Mouse (Mus musculus): ENCODE data around the gene Wee2. TPM values are rescaled to one million over a fixed set of nuclear protein-coding genes. Genes with fewer than 3 reads are reported as not detected.

Wee2 gene
- polyA plus RNA-seq, 2 experiments: not detected

- Histone ChIP-seq H3K9ac (replicated peaks) (no peak overlapping the region), H3K27ac (no peak overlapping the region), H3K4me2 (ENCODE audit: low read depth) (no peak overlapping the region), H3K4me3 (ENCODE audit: insufficient read depth in 1 of 2, low read depth in 2 of 2, low read length in 2 of 2) (no peak overlapping the region), H3K4me1 (replicated peaks; ENCODE audit: control insufficient read depth in 2 of 2, insufficient read depth in 2 of 2, low read length in 1 of 2) (no peaks in the 10 kb centered on the region), H3K9me3 (ENCODE audit: control insufficient read depth, low read length) (no peaks in the 10 kb centered on the region), H3K36me3 (replicated peaks; ENCODE audit: control insufficient read depth, insufficient read depth, low read depth) (no peaks in the 10 kb centered on the region), H3K27me3 (ENCODE audit: control insufficient read depth, insufficient read depth, low read length) (no peaks in the 10 kb centered on the region)
- ATAC-seq (ENCODE audit: insufficient read depth) (no peak), DNase-seq (ENCODE audit: low read depth in 3 of 3, low spot score in 3 of 3) (no peak)
- TF ChIP-seq CTCF (IDR thresholded peaks at IDR 0.05; ENCODE audit: low read depth): no peak
- no peak for TF ChIP-seq EP300 (IDR thresholded peaks at IDR 0.05; ENCODE audit: low read depth)
- WGBS (ENCODE audit: insufficient replicate concordance): 47% methylated on average over 3 of the region's 3 CpGs
These were observed 27.8 kb upstream of the Wee2 start for GRCm38 (mm10) chr6:40411085-40411484.

DNA sequence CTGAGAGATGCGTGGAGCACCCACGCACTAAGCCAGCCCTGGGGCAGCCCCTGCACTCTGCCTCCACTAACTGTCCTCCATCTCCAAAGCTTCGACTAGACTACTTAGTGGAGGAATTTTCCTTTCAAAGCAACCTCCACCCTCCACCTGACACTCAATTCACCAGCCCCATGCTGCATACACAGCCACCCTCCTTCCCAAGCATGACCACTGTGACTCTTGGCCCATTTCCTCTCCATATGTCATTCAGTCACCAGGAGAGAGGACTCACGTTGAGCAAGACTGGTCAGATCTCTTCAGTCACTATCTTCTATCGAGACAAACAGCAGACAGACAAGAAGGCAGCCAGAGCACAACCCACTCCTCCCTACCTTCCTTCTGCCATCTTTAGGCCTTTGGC, 25.8 kb upstream of the Wee2 start:
- Histone ChIP-seq H3K9me3 (ENCODE audit: control insufficient read depth, low read length) (no peaks in the 10 kb centered on the region), H3K27me3 (ENCODE audit: control insufficient read depth, insufficient read depth, low read length) (no peaks in the 10 kb centered on the region), H3K4me1 (replicated peaks; ENCODE audit: control insufficient read depth in 2 of 2, insufficient read depth in 2 of 2, low read length in 1 of 2) (no peaks in the 10 kb centered on the region), H3K4me3 (ENCODE audit: insufficient read depth in 1 of 2, low read depth in 2 of 2, low read length in 2 of 2) (no peak overlapping the region), H3K36me3 (replicated peaks; ENCODE audit: control insufficient read depth, insufficient read depth, low read depth) (no peaks in the 10 kb centered on the region), H3K27ac (no peak overlapping the region), H3K4me2 (ENCODE audit: low read depth) (no peak overlapping the region), H3K9ac (replicated peaks) (no peak overlapping the region)
- no peak for TF ChIP-seq EP300 (IDR thresholded peaks at IDR 0.05; ENCODE audit: low read depth)
- no peak for TF ChIP-seq CTCF (IDR thresholded peaks at IDR 0.05; ENCODE audit: low read depth)
- WGBS (ENCODE audit: insufficient replicate concordance): 61% methylated on average over 5 of the region's 5 CpGs
- ATAC-seq (ENCODE audit: insufficient read depth) (no peak), DNase-seq (ENCODE audit: low read depth in 3 of 3, low spot score in 3 of 3) (no peak)

- Histone ChIP-seq H3K27me3 (ENCODE audit: control insufficient read depth, insufficient read depth, low read length) (no peaks in the 10 kb centered on the region), H3K4me1 (replicated peaks; ENCODE audit: control insufficient read depth in 2 of 2, insufficient read depth in 2 of 2, low read length in 1 of 2) (no peaks in the 10 kb centered on the region), H3K27ac (no peak overlapping the region), H3K36me3 (replicated peaks; ENCODE audit: control insufficient read depth, insufficient read depth, low read depth) (no peaks in the 10 kb centered on the region), H3K9ac (replicated peaks) (no peak overlapping the region), H3K9me3 (ENCODE audit: control insufficient read depth, low read length) (no peaks in the 10 kb centered on the region), H3K4me2 (ENCODE audit: low read depth) (no peak overlapping the region), H3K4me3 (ENCODE audit: insufficient read depth in 1 of 2, low read depth in 2 of 2, low read length in 2 of 2) (no peak overlapping the region)
- WGBS (ENCODE audit: insufficient replicate concordance): 72% methylated on average over 3 of the region's 3 CpGs
- no peak for ATAC-seq (ENCODE audit: insufficient read depth)
- no peak for DNase-seq (ENCODE audit: low read depth in 3 of 3, low spot score in 3 of 3)
- TF ChIP-seq CTCF (IDR thresholded peaks at IDR 0.05; ENCODE audit: low read depth) (no peak), EP300 (IDR thresholded peaks at IDR 0.05; ENCODE audit: low read depth) (no peak)
These were observed 25.3 kb upstream of the Wee2 start for GRCm38 (mm10) chr6:40413565-40413964.

- Histone ChIP-seq H3K4me2 (ENCODE audit: low read depth) (no peak overlapping the region), H3K4me1 (replicated peaks; ENCODE audit: control insufficient read depth in 2 of 2, insufficient read depth in 2 of 2, low read length in 1 of 2) (no peaks in the 10 kb centered on the region), H3K27me3 (ENCODE audit: control insufficient read depth, insufficient read depth, low read length) (no peaks in the 10 kb centered on the region), H3K9ac (replicated peaks) (no peak overlapping the region), H3K36me3 (replicated peaks; ENCODE audit: control insufficient read depth, insufficient read depth, low read depth) (no peaks in the 10 kb centered on the region), H3K27ac (no peak overlapping the region), H3K4me3 (ENCODE audit: insufficient read depth in 1 of 2, low read depth in 2 of 2, low read length in 2 of 2) (no peak overlapping the region), H3K9me3 (ENCODE audit: control insufficient read depth, low read length) (no peaks in the 10 kb centered on the region)
- DNase-seq (ENCODE audit: low read depth in 3 of 3, low spot score in 3 of 3): no peak
- TF ChIP-seq CTCF (IDR thresholded peaks at IDR 0.05; ENCODE audit: low read depth) (no peak), EP300 (IDR thresholded peaks at IDR 0.05; ENCODE audit: low read depth) (no peak)
- ATAC-seq (ENCODE audit: insufficient read depth): no peak
- 61% methylated on average over 5 of the region's 5 CpGs for WGBS (ENCODE audit: insufficient replicate concordance)
These were observed 23.1 kb upstream of the Wee2 start for GRCm38 (mm10) chr6:40415799-40416198.

DNA sequence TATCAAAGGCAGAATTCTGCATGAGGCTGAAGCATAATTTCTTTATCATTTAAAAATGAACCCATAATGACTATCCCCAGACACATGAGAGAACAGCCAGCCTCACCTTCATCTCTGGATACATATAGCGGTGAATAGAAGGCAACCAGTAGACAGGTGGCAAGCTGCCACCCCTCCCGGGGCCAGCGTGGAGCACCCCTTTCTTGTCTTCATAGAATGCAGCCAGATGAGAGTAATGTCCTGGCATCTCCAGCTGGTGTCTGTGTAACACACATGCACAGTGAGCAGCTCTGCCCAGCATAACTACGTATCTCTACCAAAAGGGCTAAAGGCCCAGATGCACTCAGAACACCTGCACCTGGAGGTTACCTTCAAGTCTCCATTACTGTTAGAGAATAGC, 20.5 kb upstream of the Wee2 start:
- no peaks in the 10 kb centered on the region for H3K36me3 ChIP-seq (replicated peaks; ENCODE audit: control insufficient read depth, insufficient read depth, low read depth)
- no peaks in the 10 kb centered on the region for H3K4me1 ChIP-seq (replicated peaks; ENCODE audit: control insufficient read depth in 2 of 2, insufficient read depth in 2 of 2, low read length in 1 of 2)
- DNase-seq (ENCODE audit: low read depth in 3 of 3, low spot score in 3 of 3) (no peak), ATAC-seq (ENCODE audit: insufficient read depth) (no peak)
- no peaks in the 10 kb centered on the region for H3K27me3 ChIP-seq (ENCODE audit: control insufficient read depth, insufficient read depth, low read length)
- no peak overlapping the region for H3K4me3 ChIP-seq (ENCODE audit: insufficient read depth in 1 of 2, low read depth in 2 of 2, low read length in 2 of 2)
- WGBS (ENCODE audit: insufficient replicate concordance): 73% methylated on average over 4 of the region's 4 CpGs
- H3K9me3 ChIP-seq (ENCODE audit: control insufficient read depth, low read length): no peaks in the 10 kb centered on the region
- no peak overlapping the region for H3K9ac ChIP-seq (replicated peaks)
- H3K4me2 ChIP-seq (ENCODE audit: low read depth): no peak overlapping the region
- H3K27ac ChIP-seq: no peak overlapping the region
- no peak for TF ChIP-seq CTCF (IDR thresholded peaks at IDR 0.05; ENCODE audit: low read depth)
- TF ChIP-seq EP300 (IDR thresholded peaks at IDR 0.05; ENCODE audit: low read depth): no peak

Measured in liver, embryonic 14.5 days (tissue).